Mouse (Mus musculus): ENCODE results near the gene Rnf8. TPM values are rescaled to one million over a fixed set of nuclear protein-coding genes. Genes with fewer than 3 reads are reported as not detected.
"Not testable (repeated sequence)": the region's sequence is repeated elsewhere in the genome, so short reads cannot be mapped to it uniquely, and the experiment has no call there.

Rnf8 gene
- total and polyA plus RNA-seq, 3 experiments: 29.3 to 37.3 (median 35.4) TPM

DNA sequence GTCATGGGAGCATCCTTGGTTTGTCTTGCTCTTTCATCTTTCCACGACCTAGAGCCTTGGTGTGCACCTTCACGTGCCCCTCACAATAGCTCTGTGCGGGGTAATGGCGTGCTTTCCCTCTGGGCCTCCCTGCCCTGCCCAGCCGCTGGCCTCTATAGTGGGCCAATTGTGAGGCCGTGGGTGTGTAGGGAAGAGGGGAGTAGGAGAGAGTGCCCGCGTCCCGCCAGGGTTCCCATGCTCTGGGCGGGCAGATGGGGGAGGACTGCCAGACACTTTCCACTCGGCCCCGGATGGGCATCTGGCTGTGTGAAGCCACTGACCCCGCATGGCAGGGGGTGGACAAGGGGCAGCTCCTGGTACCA is 17.8 kb upstream of the Rnf8 start:
- no peaks in the 10 kb centered on the region for H3K4me1 ChIP-seq (ENCODE audit: insufficient read depth, low read depth, low read length)
- TF ChIP-seq GATA2 (IDR thresholded peaks at IDR 0.05; ENCODE audit: borderline replicate concordance, low read depth, low read length) (no peak), CTCF (IDR thresholded peaks at IDR 0.05; ENCODE audit: low read depth, low read length) (no peak), GATA1 (IDR thresholded peaks at IDR 0.05; ENCODE audit: borderline replicate concordance, low read length) (no peak), TAL1 (conservative IDR thresholded peaks at IDR 0.05; ENCODE audit: low read depth, low read length) (no peak), POLR2AphosphoS5 (IDR thresholded peaks at IDR 0.05; ENCODE audit: insufficient replicate concordance, low read depth, low read length) (no peak)
- H3K9me3 ChIP-seq (replicated peaks): no peaks in the 10 kb centered on the region
- no peaks in the 10 kb centered on the region for H3K27me3 ChIP-seq (ENCODE audit: insufficient read depth, low read length)
- ATAC-seq (ENCODE audit: extremely low read depth, insufficient number of reproducible peaks, low FRiP score, poor library complexity, severe bottlenecking) (no peak), DNase-seq (ENCODE audit: low spot score) (no peak)
- no peak overlapping the region for H3K4me3 ChIP-seq (ENCODE audit: low read depth, low read length)
- peaks cover 83% of the 10 kb centered on the region for H3K36me3 ChIP-seq (replicated peaks)

DNA sequence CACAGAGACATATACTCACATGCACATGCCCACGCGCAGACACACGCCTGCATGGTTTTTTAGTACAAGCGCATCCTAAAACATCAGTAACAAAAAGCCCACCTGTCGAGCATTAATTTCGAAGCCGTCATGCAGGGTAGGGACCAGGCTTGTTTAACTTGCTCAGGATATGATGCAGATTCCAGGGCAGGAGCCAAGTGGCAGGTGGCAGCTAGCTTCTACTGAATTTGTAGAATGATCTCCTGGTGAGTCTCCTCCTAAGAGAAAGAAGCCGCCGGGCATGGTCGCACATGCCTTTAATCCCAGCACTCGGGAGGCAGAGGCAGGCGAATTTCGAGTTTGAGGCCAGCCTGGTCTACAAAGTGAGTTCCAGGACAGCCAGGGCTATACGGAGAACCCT is 15.5 kb upstream of the Rnf8 start:
- H3K9me3 ChIP-seq (replicated peaks): no peaks in the 10 kb centered on the region
- ATAC-seq (ENCODE audit: extremely low read depth, insufficient number of reproducible peaks, low FRiP score, poor library complexity, severe bottlenecking) (no peak), DNase-seq (ENCODE audit: low spot score) (no peak)
- TF ChIP-seq POLR2AphosphoS5 (IDR thresholded peaks at IDR 0.05; ENCODE audit: insufficient replicate concordance, low read depth, low read length): no peak
- TF ChIP-seq CTCF (IDR thresholded peaks at IDR 0.05; ENCODE audit: low read depth, low read length): no peak
- TF ChIP-seq GATA2 (IDR thresholded peaks at IDR 0.05; ENCODE audit: borderline replicate concordance, low read depth, low read length): no peak
- no peak for TF ChIP-seq TAL1 (conservative IDR thresholded peaks at IDR 0.05; ENCODE audit: low read depth, low read length)
- no peak for TF ChIP-seq GATA1 (IDR thresholded peaks at IDR 0.05; ENCODE audit: borderline replicate concordance, low read length)
- no peak overlapping the region for H3K4me3 ChIP-seq (ENCODE audit: low read depth, low read length)
- H3K4me1 ChIP-seq (ENCODE audit: insufficient read depth, low read depth, low read length): no peaks in the 10 kb centered on the region
- no peaks in the 10 kb centered on the region for H3K27me3 ChIP-seq (ENCODE audit: insufficient read depth, low read length)
- peaks cover 87% of the 10 kb centered on the region for H3K36me3 ChIP-seq (replicated peaks)

DNA sequence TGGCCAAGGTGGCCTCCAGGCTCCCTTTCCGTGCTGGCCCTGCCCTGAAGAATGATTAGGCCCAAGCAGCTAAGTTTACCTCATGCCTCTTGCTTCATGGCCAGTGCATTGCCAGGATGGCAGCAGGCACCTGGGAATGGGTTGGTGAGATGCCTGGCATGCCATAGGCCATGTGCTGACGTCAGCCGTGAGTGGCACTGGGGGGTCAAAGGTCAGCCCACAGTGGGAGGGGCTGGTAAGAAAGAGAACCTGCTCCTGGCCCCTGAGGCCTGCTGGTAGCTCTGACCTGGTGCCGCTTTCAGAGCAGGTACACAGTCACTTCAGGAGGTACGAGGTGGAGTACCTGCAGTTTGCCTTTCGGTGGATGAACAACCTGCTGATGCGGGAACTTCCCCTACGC is 15.1 kb upstream of the Rnf8 start:
- H3K9me3 ChIP-seq (replicated peaks): no peaks in the 10 kb centered on the region
- DNase-seq (ENCODE audit: low spot score) (no peak), ATAC-seq (ENCODE audit: extremely low read depth, insufficient number of reproducible peaks, low FRiP score, poor library complexity, severe bottlenecking) (no peak)
- H3K4me3 ChIP-seq (ENCODE audit: low read depth, low read length): no peak overlapping the region
- H3K4me1 ChIP-seq (ENCODE audit: insufficient read depth, low read depth, low read length): no peaks in the 10 kb centered on the region
- H3K36me3 ChIP-seq (replicated peaks): peaks cover 87% of the 10 kb centered on the region
- TF ChIP-seq CTCF (IDR thresholded peaks at IDR 0.05; ENCODE audit: low read depth, low read length) (no peak), GATA2 (IDR thresholded peaks at IDR 0.05; ENCODE audit: borderline replicate concordance, low read depth, low read length) (no peak), TAL1 (conservative IDR thresholded peaks at IDR 0.05; ENCODE audit: low read depth, low read length) (no peak)
- no peaks in the 10 kb centered on the region for H3K27me3 ChIP-seq (ENCODE audit: insufficient read depth, low read length)

DNA sequence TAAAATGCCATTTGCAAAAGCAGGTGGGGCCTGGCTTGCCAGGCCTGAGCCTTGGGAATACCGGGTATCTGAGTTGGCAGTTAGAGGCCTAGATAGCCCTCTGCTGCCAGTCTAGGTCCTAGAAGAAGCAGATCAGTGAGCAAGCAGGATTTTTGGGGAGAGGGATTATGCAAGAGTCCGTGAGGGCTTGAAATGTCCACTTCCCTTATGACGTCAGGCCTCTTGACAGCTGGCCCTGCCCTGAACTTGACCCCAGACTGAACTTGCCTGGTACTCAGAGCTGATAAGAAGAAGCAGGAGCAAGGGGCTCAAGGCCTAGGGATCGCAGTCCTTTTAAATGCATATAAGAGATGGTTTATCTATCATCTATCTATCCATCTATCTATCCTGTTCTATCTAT is 13.2 kb upstream of the Rnf8 start:
- TF ChIP-seq GATA1 (IDR thresholded peaks at IDR 0.05; ENCODE audit: borderline replicate concordance, low read length) (no peak), POLR2AphosphoS5 (IDR thresholded peaks at IDR 0.05; ENCODE audit: insufficient replicate concordance, low read depth, low read length) (no peak), TAL1 (conservative IDR thresholded peaks at IDR 0.05; ENCODE audit: low read depth, low read length) (no peak), GATA2 (IDR thresholded peaks at IDR 0.05; ENCODE audit: borderline replicate concordance, low read depth, low read length) (no peak), CTCF (IDR thresholded peaks at IDR 0.05; ENCODE audit: low read depth, low read length) (no peak)
- Histone ChIP-seq H3K4me1 (ENCODE audit: insufficient read depth, low read depth, low read length) (peaks cover 4% of the 10 kb centered on the region), H3K9me3 (replicated peaks) (no peaks in the 10 kb centered on the region), H3K4me3 (ENCODE audit: low read depth, low read length) (no peak overlapping the region), H3K27me3 (ENCODE audit: insufficient read depth, low read length) (no peaks in the 10 kb centered on the region), H3K36me3 (replicated peaks) (peaks cover 87% of the 10 kb centered on the region)
- no peak for ATAC-seq (ENCODE audit: extremely low read depth, insufficient number of reproducible peaks, low FRiP score, poor library complexity, severe bottlenecking)
- DNase-seq (ENCODE audit: low spot score): no peak

DNA sequence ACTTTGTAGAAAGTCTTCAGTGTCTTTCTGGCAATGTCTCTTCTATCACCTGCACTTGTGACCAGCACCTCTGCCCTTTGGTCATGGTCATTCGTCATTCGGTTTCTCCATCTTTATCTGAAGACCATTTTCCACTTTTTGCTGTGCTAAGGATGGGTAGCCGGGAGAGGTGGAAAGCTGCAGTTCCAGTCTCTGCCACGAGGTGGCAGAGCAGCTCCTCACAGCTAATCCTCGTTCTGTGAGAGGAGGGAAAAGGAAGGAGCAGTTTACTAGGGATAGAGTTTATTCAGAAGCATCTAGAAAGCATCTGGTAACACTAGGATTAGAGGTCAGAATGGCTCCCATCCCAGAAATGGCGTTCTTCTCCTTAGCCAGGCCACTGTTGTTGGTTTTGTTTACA is 11.3 kb upstream of the Rnf8 start:
- no peaks in the 10 kb centered on the region for H3K27me3 ChIP-seq (ENCODE audit: insufficient read depth, low read length)
- H3K4me1 ChIP-seq (ENCODE audit: insufficient read depth, low read depth, low read length): peaks cover 12% of the 10 kb centered on the region
- H3K36me3 ChIP-seq (replicated peaks): peaks cover 84% of the 10 kb centered on the region
- no peaks in the 10 kb centered on the region for H3K9me3 ChIP-seq (replicated peaks)
- TF ChIP-seq CTCF (IDR thresholded peaks at IDR 0.05; ENCODE audit: low read depth, low read length) (peak; percentile 88), GATA1 (IDR thresholded peaks at IDR 0.05; ENCODE audit: borderline replicate concordance, low read length) (no peak), POLR2AphosphoS5 (IDR thresholded peaks at IDR 0.05; ENCODE audit: insufficient replicate concordance, low read depth, low read length) (no peak), GATA2 (IDR thresholded peaks at IDR 0.05; ENCODE audit: borderline replicate concordance, low read depth, low read length) (no peak)
- peak; percentile 69 for DNase-seq (ENCODE audit: low spot score)
- H3K4me3 ChIP-seq (ENCODE audit: low read depth, low read length): no peak overlapping the region
- no peak for ATAC-seq (ENCODE audit: extremely low read depth, insufficient number of reproducible peaks, low FRiP score, poor library complexity, severe bottlenecking)

DNA sequence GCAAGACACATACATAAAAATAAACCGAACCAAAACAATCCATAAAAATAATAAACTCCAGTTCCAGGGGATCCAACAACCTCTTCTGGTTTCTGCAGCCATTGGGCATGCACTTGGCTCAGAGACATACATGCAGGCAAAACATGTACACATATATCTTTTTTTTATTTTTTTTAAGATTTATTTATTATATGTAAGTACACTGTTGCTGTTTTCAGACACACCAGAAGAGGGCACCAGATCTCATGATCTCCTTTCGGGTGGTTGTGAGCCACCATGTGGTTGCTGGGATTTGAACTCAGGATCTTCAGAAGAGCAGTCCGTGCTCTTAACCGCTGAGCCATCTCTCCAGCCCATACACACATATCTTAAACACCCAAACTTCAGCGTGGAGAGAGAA is 1.1 kb upstream of the Rnf8 start:
- ATAC-seq (ENCODE audit: extremely low read depth, insufficient number of reproducible peaks, low FRiP score, poor library complexity, severe bottlenecking); DNase-seq (ENCODE audit: low spot score); H3K4me3 ChIP-seq (ENCODE audit: low read depth, low read length); H3K9me3 ChIP-seq (replicated peaks); H3K27me3 ChIP-seq (ENCODE audit: insufficient read depth, low read length): not testable (repeated sequence)
- H3K4me1 ChIP-seq (ENCODE audit: insufficient read depth, low read depth, low read length): peaks cover 39% of the 10 kb centered on the region
- H3K36me3 ChIP-seq (replicated peaks): peaks cover 22% of the 10 kb centered on the region

DNA sequence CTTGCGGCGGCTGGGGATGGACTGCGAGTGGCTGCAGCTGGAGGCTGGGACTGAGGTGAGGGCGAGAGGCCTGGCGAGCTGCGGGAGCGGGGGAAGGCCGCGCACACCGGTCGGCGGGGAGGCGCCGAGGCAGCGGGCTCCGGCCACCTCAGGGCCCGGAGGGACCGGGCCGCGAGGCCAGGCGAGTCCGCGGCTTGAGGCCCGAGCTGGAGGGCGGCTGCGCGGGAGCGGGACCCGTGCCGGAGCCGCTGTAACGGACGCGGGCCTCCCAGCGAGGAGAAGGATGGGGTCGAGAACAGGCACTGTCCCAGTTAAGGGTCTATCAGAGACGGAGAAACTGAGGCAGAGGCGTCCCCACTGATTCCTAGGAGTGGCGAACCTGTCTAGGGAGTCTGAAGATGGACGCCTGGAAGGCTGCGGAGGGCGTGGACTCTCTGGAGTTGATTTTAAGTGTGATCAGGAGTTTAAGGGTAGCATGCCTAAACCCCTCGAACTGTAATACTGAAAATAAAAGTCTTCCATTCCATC is 498 bp downstream of the Rnf8 start:
- no peak for TF ChIP-seq CTCF (IDR thresholded peaks at IDR 0.05; ENCODE audit: low read depth, low read length)
- TF ChIP-seq GATA1 (IDR thresholded peaks at IDR 0.05; ENCODE audit: borderline replicate concordance, low read length): no peak
- TF ChIP-seq POLR2AphosphoS5 (IDR thresholded peaks at IDR 0.05; ENCODE audit: insufficient replicate concordance, low read depth, low read length): no peak
- TF ChIP-seq GATA2 (IDR thresholded peaks at IDR 0.05; ENCODE audit: borderline replicate concordance, low read depth, low read length): no peak
- no peak for TF ChIP-seq TAL1 (conservative IDR thresholded peaks at IDR 0.05; ENCODE audit: low read depth, low read length)
- Histone ChIP-seq H3K36me3 (replicated peaks) (peaks cover 36% of the 10 kb centered on the region), H3K9me3 (replicated peaks) (no peaks in the 10 kb centered on the region), H3K4me1 (ENCODE audit: insufficient read depth, low read depth, low read length) (peaks cover 41% of the 10 kb centered on the region), H3K4me3 (ENCODE audit: low read depth, low read length) (peak overlapping the region; percentile 92), H3K27me3 (ENCODE audit: insufficient read depth, low read length) (no peaks in the 10 kb centered on the region)
- DNase-seq (ENCODE audit: low spot score) (no peak), ATAC-seq (ENCODE audit: extremely low read depth, insufficient number of reproducible peaks, low FRiP score, poor library complexity, severe bottlenecking) (no peak)
